Mouse (Mus musculus) heart, adult 2 months (tissue): ENCODE measurements around the gene Napsa.

ENCODE experiments used
- CTCF ChIP-seq: fragments of 200-600 bp; IDR thresholded peaks from 2 replicates; pipeline ENCODE4 v1.8.1; 2022; ENCODE audit warnings: antibody characterized with exemption, mild to moderate bottlenecking, moderate library complexity
- EP300 ChIP-seq: fragments of 200-500 bp; IDR thresholded peaks from 2 replicates; pipeline ENCODE4 v1.6.1; 2011; ENCODE audit warnings: low read depth, low read length, control low read depth; ENCODE audit not compliant: insufficient read depth
- POLR2A ChIP-seq: fragments of 200-500 bp; IDR thresholded peaks from 2 replicates; pipeline ENCODE4 v1.6.1; 2011; ENCODE audit warnings: mild to moderate bottlenecking, low read depth, low read length, control low read depth; ENCODE audit not compliant: insufficient read depth

DNA sequence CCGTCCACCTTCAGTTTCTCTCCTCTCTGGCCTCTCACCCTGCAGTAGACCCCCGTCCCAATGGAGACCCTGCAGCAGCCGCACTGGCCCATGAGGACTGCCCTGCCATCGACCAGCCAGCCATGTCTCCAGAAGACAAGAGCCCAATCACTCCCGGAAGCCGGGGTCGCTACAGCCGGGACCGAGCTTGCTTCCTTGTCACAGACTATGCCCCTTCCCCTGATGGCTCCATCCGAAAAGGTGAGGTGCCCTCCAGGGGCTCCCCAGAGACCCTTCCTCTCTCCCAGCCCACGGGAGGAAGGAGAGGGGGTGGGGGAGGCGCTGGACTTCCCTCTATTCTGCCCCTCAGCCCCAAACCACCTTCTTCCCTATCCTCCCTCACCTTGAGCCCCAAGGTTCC, 26.2 kb downstream of the Napsa start:
- TF ChIP-seq POLR2A: no peak
- TF ChIP-seq CTCF: no peak
- no peak for TF ChIP-seq EP300
